Mouse (Mus musculus) right cerebral cortex, postnatal 10 days (tissue): ENCODE results near the gene Sh3yl1.
A peak's percentile ranks its signal among the peaks of the same experiment; 100 is the strongest.

Experiments used
- DNase-seq, 2 experiments: peaks; one replicate each; pipeline ENCODE4 v3.0.0; 2021; ENCODE audit warnings: low spot score in 2 of 2

Sh3yl1 gene

DNA sequence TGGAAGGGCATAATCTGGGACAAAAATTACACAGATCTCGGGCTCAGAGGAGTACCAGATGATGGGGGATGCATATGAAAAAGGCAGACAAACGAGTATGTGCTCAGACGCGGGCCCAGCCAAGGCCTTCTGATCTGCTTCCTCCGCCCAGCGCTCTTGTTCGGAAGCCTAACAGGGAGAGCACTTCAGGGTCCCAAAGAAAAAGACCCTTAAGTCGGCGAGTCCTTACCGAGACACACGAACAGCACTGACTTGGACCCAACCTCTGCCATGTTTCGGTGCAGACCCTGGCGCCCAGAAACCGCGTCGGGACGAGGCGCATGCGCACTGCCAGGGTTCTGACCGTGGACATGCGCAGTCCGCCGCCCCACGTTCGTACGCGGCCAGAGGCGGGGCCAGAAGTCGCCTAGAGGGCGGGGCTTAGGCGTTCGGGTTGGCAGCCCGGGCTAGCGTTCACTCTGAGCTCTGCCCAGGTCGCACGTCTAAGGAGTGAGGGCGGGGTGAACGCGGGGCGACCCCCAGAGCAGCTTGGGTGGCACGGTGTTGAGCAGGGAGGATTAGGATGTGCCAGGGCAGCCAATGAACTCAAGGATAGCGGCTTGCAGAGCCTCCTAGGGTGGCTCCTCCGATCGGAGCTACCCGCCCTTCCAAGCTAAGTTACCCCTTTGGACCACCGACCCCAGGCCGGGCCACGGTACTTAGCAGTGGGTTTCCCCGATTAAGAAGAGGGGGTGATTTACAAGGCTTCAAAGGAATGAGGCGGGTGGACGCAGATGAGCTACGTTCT, at the start of gene Sh3yl1, which contains the start of gene Acp1:
Sh3yl1 (plus strand) TSS at position 408 of the 787 bp plus-strand sequence.
Acp1 (minus strand) TSS at position 329 of the 787 bp plus-strand sequence.
- peak; percentile 96 for DNase-seq

DNA sequence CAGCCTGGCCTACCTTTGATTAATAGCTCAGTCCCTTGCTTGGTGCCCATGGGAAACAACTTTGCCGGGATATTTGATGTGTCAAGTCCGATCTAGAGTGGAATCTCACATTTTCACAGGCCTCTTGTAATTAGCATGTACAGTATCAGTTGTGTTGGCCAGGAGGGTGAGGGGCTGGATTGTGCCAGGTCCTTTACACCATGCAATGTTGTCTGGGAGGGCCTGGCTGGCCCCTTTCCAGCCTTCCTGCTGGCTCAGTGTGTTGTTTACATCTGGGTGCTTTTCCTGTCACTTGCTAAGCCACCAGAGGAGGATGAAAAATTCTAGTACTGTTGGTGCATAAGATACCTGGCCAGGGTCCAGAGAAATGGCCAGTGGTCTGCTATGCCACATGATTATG, 47.1 kb upstream of the Sh3yl1 start:
- DNase-seq, result peak; percentile 29 to 33

DNA sequence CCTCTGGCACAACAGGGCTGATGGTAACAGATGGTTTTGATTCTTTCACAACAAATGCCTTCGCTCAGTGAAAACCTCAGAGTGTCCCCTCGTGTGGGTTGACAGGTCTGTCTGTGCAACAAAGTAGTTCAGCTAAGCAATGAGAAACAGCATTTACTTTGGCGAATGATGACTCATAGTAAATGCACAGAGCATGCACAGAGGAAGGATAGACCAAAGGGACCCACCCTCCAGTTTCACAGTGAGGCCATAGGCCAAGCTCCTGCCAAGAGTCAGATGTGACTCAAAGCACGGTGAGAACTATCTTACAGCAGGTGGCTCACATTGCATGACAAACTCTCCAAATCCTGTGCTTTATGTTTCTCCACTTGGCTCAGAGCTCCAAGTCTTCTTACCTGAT, 45.7 kb upstream of the Sh3yl1 start:
- DNase-seq, result no peak

DNA sequence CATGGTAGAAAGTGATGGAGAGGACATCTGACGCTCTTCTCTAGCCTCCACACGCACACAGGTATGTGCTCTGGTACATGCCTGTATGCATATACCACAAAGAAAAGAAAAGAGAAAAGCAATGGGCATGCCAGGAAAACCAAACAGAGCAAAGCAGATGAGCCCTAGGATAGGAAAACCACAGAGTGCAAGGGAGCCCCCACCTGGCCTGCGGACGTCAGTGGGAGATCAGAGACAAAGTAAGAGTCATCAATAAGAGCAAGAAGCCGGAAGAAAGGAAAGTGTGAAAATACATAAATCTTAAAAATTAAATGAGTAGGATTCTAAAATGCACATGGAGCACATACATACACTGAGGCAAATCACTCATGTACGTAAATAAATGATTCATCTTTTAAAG, 32.0 kb upstream of the Sh3yl1 start:
- no peak for DNase-seq

DNA sequence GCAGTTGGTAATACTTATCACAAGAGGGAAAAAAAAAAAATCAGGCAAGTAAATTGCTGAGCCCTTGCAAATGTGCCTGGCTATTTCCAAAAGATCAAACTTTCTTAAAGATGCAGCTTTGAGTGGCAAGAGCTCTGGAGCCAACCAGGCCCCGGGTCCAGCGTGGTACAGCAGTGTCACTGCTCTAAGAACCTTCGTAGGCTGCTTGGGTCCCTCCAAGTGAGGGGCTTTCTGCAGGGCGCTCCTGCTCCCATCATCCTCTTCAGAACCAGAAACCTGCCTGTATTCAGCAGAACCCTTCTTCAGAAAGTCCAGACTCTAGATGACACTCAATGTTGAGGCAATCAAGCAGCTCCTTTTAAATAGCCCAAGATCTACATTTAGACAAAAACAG, 27.9 kb upstream of the Sh3yl1 start:
- DNase-seq, result no peak

DNA sequence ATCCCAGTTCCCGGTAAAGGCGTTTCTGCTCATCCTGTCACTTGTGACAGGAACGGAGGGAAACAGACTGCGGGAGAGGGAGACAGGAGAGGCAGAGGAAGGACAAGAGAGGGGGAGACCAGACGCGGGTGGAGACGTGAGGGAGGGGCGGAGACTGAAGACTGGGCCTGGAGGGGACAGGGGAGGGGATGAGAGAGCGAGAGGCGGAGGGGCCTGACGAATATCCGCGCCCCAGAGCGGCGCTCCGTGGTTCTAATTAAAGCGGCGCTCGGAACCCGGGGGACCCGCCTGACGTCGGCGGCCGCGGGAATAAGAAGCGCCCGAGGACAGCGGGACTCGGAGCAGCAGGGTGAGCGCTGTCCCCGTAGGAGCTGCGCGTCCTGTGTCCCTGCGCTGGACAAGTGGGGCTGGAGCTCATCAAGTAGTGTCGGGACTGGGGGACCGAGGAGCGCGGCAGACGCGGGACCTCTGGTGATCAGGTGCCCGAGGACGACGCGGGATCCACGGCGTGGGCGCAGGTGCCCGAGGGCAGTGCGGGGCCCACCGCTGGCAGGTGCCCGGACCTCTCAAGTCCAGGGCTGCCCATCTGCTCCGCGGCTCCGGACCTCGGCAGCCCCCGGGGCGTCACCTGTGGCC, 27.4 kb upstream of the Sh3yl1 start, which contains the start of gene Alkal2:
Alkal2 (plus strand) TSS at position 337 of the 636 bp plus-strand sequence.
- peak; percentile 29 to 38 for DNase-seq

DNA sequence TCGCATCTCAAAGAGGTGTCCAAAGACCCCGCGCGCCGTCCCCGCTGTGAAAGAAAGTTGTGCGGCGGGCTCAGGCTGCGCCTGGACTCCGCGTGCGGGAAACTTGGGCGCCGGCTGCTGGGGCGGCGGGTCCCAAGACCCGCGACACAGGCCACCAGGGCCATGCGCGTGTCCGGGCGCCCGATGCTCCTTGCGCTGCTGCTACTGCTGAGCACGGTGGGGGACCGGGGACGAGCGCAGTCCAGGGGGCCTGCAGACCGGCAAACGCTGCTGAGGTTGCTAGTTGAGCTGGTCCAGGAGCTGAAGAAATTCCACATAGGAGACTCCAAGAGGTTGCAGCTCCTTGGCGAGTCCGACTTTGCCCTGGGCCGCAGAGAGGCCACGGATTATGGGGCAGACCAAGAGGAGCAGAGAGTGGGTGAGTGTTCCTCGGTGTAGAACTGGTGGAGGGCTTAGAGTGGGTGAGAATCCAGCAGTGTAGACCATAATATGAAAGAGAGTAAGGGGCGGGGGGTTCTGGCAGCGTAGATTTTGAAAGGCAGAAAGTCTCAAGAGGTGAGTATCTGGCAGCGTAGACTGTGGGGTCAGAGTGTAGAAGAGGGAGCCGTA, 26.7 kb upstream of the Sh3yl1 start:
- DNase-seq, result no peak

DNA sequence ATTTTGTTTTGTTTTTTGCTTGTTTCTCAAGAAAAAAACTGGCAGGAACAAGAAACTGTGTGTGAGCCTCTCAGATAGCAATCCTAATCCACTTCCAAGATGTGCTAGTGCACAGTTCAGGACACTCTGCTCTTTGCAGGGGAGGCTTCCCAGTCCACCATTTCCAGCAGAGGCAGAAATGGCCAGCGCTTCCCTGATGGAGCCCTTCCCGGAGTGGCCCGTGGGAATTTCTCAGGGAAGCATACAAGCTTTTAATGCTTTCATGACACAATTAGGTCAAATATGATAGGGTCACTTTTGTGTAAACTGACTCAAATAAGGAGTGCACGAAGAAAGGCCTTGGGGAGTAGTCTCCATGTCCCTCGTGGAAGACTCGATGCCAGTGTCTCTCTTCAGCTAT, 25.6 kb upstream of the Sh3yl1 start:
- no peak for DNase-seq

DNA sequence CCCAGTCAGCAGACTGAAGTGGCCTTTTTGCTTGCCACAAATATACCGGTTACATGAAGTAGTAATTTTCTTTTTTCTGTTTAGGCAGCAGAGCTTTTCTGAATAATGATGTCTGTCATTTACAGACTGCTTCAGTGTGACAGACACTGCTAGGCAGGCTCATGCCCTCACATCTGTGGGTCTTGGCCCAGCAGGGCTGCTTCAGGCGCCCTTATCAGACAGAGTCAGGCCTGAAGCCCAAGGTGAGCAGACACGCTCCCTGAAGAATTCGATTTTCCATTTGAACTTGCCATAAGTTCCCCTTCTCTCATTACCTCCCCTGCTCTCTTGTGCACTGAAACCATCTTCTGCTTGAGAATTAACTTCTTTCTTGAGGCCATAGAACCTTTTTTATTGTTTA, 23.5 kb upstream of the Sh3yl1 start:
- DNase-seq, result no peak

DNA sequence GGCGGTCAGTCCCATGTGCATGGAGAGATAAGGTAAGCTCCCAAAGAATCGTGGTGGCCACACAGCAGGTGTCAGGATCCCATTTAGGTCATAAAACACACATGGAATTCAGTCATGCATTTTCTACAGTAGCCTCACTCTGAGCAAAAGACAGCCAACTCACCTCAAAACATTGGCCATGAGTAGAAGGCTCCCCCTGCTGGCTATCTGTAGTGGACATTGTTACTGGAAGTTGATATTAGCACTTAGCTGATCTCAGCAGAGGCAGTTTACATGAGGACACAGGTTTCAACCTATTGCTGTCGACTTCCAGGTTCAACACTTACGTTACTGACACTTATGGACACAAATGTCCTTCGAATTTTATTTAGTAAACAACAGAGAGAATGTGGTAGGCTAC, 21.4 kb upstream of the Sh3yl1 start:
- DNase-seq, result peak; percentile 76 to 81

DNA sequence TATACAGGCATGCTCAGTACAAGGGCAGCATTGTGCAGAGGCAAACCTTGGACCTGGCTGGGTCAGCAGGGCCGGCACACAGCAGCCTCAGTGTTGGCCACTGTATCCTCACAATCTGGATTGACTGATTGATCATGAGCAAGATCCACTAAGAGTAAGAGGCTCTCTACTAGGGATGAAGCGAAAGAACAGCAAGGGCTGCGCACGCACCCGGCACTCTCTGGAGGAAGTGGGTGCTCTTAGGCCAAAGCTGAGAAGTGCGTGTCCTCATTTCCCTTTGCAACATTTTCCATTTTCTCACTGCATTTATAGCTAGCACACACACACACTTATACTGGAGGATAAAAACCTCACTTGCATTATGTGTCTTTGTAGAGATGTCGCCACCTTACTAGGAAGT, 20.0 kb upstream of the Sh3yl1 start:
- no peak for DNase-seq

DNA sequence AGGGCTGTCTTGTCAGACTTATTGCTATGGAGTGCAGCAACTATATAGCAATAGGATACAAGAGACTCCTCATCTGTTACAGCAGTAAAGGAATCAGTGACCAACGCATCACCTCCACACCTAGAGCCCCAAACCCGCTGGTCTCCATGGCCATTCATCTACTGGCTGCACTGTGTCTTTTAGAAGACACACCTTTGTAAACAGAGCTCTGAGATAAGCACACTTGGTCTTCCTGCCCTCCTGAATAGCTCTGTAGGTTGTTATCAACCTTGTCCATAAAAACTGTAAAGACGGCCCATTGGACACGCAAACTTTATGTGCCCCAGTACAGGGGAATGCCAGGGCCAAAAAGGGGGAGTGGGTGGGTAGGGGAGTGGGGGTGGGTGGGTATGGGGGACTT, 14.4 kb upstream of the Sh3yl1 start:
- DNase-seq, result no peak

DNA sequence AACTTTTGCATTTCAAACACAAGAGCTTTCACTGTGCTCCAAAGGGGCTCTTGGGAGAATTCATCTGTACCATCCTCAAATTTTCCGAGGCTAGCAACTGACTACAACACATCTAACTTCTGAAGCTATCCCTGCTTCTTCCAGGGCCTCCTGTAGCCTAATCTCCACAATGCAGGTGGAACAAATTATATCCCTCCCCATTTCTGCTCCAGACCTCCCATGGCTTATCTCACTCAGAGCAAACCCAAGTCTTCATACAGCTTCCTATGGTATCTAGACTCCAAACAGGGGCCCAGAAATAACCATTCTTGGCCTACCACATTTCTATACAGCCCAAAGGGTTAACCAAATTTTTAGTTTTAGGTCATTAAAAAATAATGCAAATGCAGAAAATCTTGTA, 2.8 kb upstream of the Sh3yl1 start:
- DNase-seq, result no peak

DNA sequence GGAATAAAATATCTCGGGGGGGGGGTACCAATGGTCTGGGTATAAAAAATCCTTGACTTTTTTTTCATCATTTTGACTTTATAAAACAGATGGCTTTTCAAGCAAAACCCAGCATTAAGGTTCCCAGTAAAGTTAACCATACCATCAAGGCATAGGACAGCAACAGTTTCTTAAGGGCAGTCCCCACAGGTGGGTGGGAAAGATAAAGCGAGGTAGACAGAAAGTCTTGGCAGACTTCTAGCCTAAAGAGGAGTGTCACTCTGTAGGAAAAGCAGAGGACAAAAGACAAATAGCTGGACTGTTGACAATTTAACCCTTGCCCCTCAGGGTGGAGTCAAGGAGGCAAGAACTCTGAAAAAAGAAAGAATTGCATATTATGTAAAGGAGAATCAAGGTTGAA, 1.6 kb upstream of the Sh3yl1 start:
- DNase-seq, result no peak

DNA sequence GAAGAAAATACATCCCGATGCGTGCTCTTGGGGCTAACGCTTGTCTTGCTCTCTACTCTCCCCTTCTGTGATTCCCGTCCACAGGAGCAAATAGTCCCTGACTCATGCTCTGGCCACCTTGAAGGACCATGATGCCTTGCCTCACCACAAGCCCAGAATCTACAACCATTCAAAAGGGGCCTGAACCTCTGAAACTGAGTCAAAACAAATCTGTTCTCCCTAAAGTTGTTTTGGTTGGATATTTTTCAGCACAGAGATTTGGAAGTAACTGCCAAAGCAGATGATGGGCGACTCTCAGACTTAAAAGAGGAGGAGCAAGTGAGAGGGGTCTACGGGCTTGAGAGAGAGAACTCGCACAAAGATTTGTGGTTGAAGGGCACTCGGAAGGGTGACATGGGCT, 608 bp upstream of the Sh3yl1 start:
- no peak for DNase-seq

DNA sequence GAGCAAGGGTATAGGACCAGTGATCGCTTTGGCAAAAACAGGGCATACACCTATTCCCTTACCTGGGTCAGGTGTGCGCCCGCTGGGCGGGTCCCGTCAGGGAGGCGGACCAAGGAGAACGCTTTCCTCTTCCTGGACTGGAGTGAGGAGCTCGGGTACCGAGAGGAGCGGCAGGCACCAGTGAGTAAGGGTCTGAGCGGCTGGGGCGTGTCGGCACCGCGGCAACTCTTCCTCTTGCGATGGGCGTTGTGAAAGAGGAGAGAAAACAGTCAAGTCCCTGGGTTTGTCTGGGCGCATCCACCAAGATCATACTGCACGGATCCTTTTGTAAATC, 547 bp downstream of the Sh3yl1 start:
- DNase-seq, result peak; percentile 56 to 59

DNA sequence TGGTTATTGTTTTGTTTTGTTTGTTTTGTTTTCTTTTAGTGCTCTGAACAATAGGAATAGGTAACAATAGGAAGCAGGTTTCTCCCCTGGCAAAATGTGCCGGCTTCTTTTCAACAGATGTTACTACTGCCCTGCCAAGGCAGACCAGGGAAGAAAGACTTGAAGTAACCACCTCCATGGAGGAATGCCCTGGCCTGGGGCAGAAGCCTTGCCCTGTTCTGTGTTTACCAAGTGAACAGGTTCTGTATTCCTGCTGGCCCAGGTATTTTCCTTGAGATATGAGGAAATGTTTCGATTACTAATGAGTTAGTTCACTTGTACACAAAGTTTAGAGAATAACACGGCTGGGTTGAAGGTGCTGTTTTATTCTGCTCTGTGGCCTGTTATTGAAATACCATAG, 1.4 kb downstream of the Sh3yl1 start:
- no peak for DNase-seq

DNA sequence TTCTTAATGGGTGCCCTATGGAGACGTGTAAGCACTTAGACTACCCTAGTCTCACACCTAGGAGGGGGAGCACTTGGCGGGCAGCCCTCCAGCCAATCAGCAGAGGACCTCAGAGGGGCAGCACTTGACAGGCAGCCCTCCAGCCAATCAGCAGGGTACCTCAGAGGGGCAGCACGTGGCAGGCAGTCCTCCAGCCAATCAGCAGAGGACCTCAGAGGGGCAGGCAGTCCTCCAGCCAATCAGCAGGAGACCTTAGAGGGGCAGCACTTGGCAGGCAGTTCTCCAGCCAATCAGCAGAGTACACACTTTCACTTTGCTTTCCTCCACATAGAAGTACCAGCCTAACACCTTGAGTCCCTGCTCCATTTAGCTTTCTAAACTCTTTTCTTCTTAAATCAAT, 10.9 kb downstream of the Sh3yl1 start:
- no peak for DNase-seq

DNA sequence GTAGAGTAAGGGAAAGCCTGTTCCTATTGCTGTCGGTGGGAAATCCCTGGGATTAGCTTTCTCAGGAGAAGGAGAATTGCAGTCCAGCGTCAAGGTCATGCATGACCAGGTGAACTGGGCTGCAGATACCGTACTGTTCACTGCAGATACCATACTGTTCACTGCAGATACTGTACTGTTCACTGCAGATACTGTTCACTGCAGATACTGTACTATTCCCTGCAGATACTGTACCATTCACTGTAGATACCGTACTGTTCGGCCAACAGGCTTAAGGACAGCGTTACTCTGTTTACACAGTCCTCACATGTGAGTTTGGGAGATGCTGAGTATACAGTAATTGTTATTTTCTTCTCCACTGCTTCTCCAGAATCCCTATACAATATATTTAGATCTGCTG, 16.7 kb downstream of the Sh3yl1 start:
- no peak for DNase-seq

DNA sequence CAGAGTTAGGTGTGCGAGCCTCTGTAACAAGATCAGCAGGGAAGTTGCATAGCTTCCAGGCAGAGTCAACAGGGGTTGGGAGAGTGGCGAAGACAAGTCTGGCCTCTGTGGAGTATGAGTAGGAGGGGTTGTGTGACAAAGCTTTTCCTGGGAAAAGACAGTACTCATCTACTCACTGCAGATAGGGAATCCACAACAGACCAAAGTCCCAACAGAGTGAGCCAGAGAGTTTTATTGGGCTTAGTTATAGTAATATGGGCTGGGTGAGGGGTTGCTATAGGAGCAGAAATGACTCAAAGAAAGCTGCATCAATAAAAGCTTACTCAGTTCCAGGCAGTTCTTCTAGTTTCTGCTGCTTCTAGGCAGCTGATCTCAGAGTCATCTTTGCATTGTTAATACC, 21.8 kb downstream of the Sh3yl1 start:
- no peak for DNase-seq

DNA sequence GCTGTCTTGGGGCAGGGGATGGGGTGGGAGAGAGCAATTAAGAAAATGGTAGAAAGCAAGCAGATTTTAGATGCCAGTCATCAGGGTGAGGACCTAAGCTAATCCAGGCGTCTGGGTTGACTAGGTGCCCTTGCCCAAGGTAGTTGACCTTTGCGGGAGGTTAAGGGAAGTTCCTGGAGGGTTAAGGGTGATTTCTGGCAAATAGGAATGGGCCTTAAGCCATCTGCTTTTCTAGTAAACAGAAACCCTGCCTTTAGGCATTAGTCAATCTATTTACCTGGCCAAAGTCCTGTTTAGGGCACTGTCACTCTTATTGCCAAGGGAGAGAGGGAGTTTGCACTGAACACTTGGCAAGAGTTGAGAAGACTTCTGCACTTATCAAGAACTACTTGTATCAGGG, 25.4 kb downstream of the Sh3yl1 start:
- DNase-seq, result no peak

DNA sequence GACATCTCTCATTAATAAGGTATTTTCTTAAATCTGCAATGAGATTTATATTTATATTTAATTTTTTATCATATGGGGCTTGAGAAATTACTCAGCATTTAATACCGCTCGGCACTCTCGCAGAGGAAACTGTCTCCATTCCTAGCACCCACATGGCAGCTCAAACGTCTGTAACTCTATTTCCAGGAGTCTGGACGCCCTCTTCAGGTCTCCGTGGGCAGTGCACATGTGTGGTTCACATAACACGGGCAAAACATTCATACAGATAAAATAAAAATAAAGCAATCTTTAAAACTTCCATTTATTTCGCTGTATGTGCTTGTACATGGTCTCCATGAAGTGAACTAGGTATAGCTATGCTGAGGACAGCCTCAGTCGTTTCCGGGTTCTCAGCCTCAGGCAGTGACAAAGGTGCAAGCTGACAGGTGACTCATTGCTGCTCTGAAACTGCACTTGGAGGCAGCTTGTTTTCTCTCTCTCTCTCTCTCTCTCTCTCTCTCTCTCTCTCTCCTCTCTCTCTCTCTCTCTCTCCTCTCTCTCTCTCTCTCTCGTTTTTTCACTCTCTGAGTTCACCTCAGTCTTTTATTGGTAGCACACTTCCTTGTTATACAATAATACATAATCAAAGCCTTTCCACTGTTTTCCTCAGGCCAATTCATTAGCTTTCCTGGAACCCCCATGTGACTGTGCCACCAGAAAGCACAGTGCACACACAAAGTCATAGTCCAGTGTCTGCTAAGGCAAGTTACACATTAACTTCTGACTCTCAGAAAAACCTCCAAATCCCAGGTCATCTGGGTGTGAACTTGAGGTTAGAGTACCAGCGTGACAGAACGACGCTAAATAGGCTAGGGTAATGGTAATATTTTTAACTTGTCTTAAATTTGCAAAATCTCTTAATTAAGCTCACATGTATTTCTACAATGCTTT, 31.9 kb downstream of the Sh3yl1 start:
- no peak for DNase-seq
